Mouse (Mus musculus): ENCODE measurements around the gene Dnajc3. TPM values are rescaled to one million over a fixed set of nuclear protein-coding genes. Genes with fewer than 3 reads are reported as not detected.

Gene Dnajc3
- polyA plus RNA-seq, 1 experiment from 2014 or later = 23.0 TPM

GRCm38 (mm10) chr14:119025889-119026288 lies 88.1 kb downstream of the Dnajc3 start:
- ATAC-seq (ENCODE audit: low FRiP score) = no peak
- no peaks in the 10 kb centered on the region for H3K9me3 ChIP-seq
- 75% methylated on average over 5 of the region's 5 CpGs for WGBS
- no peaks in the 10 kb centered on the region for H3K4me1 ChIP-seq
- no peak overlapping the region for H3K4me3 ChIP-seq (replicated peaks)
- H3K27me3 ChIP-seq = no peaks in the 10 kb centered on the region
- peaks cover 11% of the 10 kb centered on the region; the same call in 1 of the 2 replicates for H3K36me3 ChIP-seq (replicated peaks)
- H3K4me2 ChIP-seq = no peak overlapping the region
- H3K27ac ChIP-seq = no peak overlapping the region
- no peak overlapping the region for H3K9ac ChIP-seq

- H3K27me3 ChIP-seq = no peaks in the 10 kb centered on the region
- no peak overlapping the region for H3K9ac ChIP-seq
- H3K27ac ChIP-seq = no peak overlapping the region
- WGBS = 41% methylated on average over 4 of the region's 4 CpGs
- H3K4me3 ChIP-seq (replicated peaks) = no peak overlapping the region
- no peaks in the 10 kb centered on the region for H3K9me3 ChIP-seq
- H3K4me1 ChIP-seq = no peaks in the 10 kb centered on the region
- ATAC-seq (ENCODE audit: low FRiP score) = 0 out of 2 replicates have a peak, but pooled peaks have one; percentile 77
- peaks cover 18% of the 10 kb centered on the region for H3K36me3 ChIP-seq (replicated peaks)
- no peak overlapping the region for H3K4me2 ChIP-seq
These were observed 89.4 kb downstream of the Dnajc3 start for GRCm38 (mm10) chr14:119027130-119027529.

- H3K9ac ChIP-seq = no peak overlapping the region
- no peak for ATAC-seq (ENCODE audit: low FRiP score)
- no peaks in the 10 kb centered on the region for H3K27me3 ChIP-seq
- H3K4me1 ChIP-seq = no peaks in the 10 kb centered on the region
- no peaks in the 10 kb centered on the region for H3K9me3 ChIP-seq
- H3K4me2 ChIP-seq = no peak overlapping the region
- H3K36me3 ChIP-seq (replicated peaks) = peaks cover 18% of the 10 kb centered on the region
- WGBS = 68% methylated on average over 2 of the region's 2 CpGs
- no peak overlapping the region for H3K4me3 ChIP-seq (replicated peaks)
- H3K27ac ChIP-seq = no peak overlapping the region
These were observed 90.0 kb downstream of the Dnajc3 start for GRCm38 (mm10) chr14:119027675-119028253.

Other genes starting within 250 kb of the Dnajc3 start
- gene Abcc4, start 231.8 kb upstream of the Dnajc3 start, polyA plus RNA-seq (2016; fragmentation: Nextera tagmentation; extraction: Ambion mirVana) = 2.1 and 2.4 TPM in 2 replicates
- 0.56 and 0.68 TPM in 2 replicates for gene Cldn10, start 150.1 kb upstream of the Dnajc3 start, polyA plus RNA-seq (2016; fragmentation: Nextera tagmentation; extraction: Ambion mirVana)
- gene Dzip1, start 12.5 kb upstream of the Dnajc3 start, polyA plus RNA-seq (2016; fragmentation: Nextera tagmentation; extraction: Ambion mirVana) = 31.3 and 32.1 TPM in 2 replicates
- 20.4 and 25.8 TPM in 2 replicates for gene Uggt2, start 161.5 kb downstream of the Dnajc3 start, polyA plus RNA-seq (2016; fragmentation: Nextera tagmentation; extraction: Ambion mirVana)
- gene Hs6st3, start 200.4 kb downstream of the Dnajc3 start, polyA plus RNA-seq (2016; fragmentation: Nextera tagmentation; extraction: Ambion mirVana) = 0.19 and 0.32 TPM in 2 replicates